ENCODE assay signal across 8 mouse cellular contexts in the genomic region with DNA sequence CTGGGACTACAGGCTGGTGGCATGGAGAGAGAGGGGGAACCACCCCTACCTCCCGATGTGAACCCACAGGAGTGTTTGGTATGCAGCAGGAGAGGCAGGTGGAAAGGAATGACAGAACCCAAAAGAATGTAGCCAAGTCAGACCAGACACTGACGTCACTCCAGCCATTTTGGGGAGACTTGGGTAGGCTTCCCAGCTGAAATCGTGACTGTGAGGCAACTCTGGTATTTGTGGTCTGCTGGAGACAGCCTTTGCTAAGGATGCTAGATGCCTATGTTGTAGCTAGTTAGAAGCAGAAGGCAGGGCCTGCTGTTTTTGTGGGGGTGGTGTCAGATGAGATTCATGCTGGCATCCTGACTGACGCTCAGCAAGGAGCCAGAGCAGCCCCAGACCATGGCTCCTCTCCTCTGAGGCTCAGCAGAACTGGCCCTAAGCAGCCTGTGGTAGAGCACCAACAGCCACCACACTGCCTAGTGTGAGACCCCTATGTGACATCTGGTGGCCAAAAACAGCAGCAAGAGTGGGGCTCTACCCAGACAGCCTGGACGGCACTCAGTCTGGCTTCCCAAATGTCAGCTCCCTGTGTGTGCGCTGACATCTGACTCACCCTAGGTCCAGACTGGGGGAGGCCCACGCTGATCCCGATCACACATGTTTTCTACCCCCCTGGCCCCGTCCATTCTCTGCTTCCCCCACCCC. TPM values are rescaled to one million over a fixed set of nuclear protein-coding genes. Genes with fewer than 3 reads are reported as not detected.
A peak's percentile ranks its signal among the peaks of the same experiment; 100 is the strongest.
DNase-seq lines count a peak whose midpoint lies in the region; ATAC-seq and TF ChIP-seq lines count a peak whose summit lies in the region.

No protein-coding gene starts in this region.

- peak; percentile 13; the same call in 1 of the 2 replicates for TF ChIP-seq CTCF in gastrocnemius, adult 2 months (IDR thresholded peaks at IDR 0.05)
- TF ChIP-seq CTCF in forebrain, postnatal 0 days (IDR thresholded peaks at IDR 0.05; ENCODE audit: low read depth): peak; percentile 51

- no peak overlapping the region for H3K4me2 ChIP-seq in midbrain, embryonic 15.5 days
- no peak overlapping the region for H3K4me2 ChIP-seq in forebrain, postnatal 0 days (ENCODE audit: low read depth)
- H3K4me2 ChIP-seq in neural tube, embryonic 13.5 days: no peak overlapping the region

- intact Hi-C loops in gastrocnemius, adult 2 months (cut with DNase I): loop anchor here (5.0 kb wide), 1 partner anchor 118 kb away; the partner anchor contains the start of gene Ier5
- intact Hi-C loops in gastrocnemius, postnatal 36 days (cut with DNase I): no loop called here

- H3K9ac ChIP-seq in midbrain, embryonic 15.5 days: no peak overlapping the region
- H3K9ac ChIP-seq in forebrain, postnatal 0 days: no peak overlapping the region
- H3K9ac ChIP-seq in neural tube, embryonic 13.5 days: 0 out of 2 replicates have a peak overlapping the region, but pooled peaks have one; percentile 17

- no peak overlapping the region for H3K27ac ChIP-seq in gastrocnemius, adult 2 months
- H3K27ac ChIP-seq in midbrain, embryonic 10.5 days (replicated peaks): peak overlapping the region; percentile 89; the same call in 1 of the 2 replicates
- H3K27ac ChIP-seq in midbrain, embryonic 15.5 days: no peak overlapping the region
- H3K27ac ChIP-seq in forebrain, postnatal 0 days (ENCODE audit: low read depth, low read length): no peak overlapping the region
- no peak overlapping the region for H3K27ac ChIP-seq in neural tube, embryonic 13.5 days (replicated peaks)

- H3K36me3 ChIP-seq in midbrain, embryonic 10.5 days: peaks cover 21% of the 10 kb centered on the region
- H3K36me3 ChIP-seq in midbrain, embryonic 15.5 days (replicated peaks): no peaks in the 10 kb centered on the region
- no peaks in the 10 kb centered on the region for H3K36me3 ChIP-seq in forebrain, postnatal 0 days (ENCODE audit: insufficient read depth)
- no peaks in the 10 kb centered on the region for H3K36me3 ChIP-seq in neural tube, embryonic 13.5 days

- H3K4me1 ChIP-seq in midbrain, embryonic 10.5 days: peaks cover 72% of the 10 kb centered on the region
- peaks cover 49% of the 10 kb centered on the region for H3K4me1 ChIP-seq in midbrain, embryonic 15.5 days
- H3K4me1 ChIP-seq in forebrain, postnatal 0 days (ENCODE audit: insufficient read depth): peaks cover 18% of the 10 kb centered on the region
- H3K4me1 ChIP-seq in neural tube, embryonic 13.5 days (replicated peaks): peaks cover 68% of the 10 kb centered on the region

- WGBS in midbrain, embryonic 10.5 days: 60% methylated on average over 9 of the region's 9 CpGs
- 60% methylated on average over 9 of the region's 9 CpGs for WGBS in midbrain, embryonic 15.5 days
- 58% methylated on average over 9 of the region's 9 CpGs for WGBS in forebrain, postnatal 0 days
- WGBS in neural tube, embryonic 13.5 days: 60% methylated on average over 9 of the region's 9 CpGs

- H3K9me3 ChIP-seq in midbrain, embryonic 10.5 days (replicated peaks): no peaks in the 10 kb centered on the region
- no peaks in the 10 kb centered on the region for H3K9me3 ChIP-seq in midbrain, embryonic 15.5 days
- H3K9me3 ChIP-seq in forebrain, postnatal 0 days (ENCODE audit: low read length): no peaks in the 10 kb centered on the region
- no peaks in the 10 kb centered on the region for H3K9me3 ChIP-seq in neural tube, embryonic 13.5 days

- ATAC-seq in midbrain, embryonic 15.5 days (replicated peaks): no peak
- ATAC-seq in forebrain, postnatal 0 days: peak; percentile 30
- ATAC-seq in neural tube, embryonic 13.5 days (ENCODE audit: low read depth): no peak

- DNase-seq in gastrocnemius, adult 2 months: no peak
- no peak for DNase-seq in gastrocnemius, adult 18-20 months (ENCODE audit: low spot score)
- no peak for DNase-seq in midbrain, embryonic 10.5 days (ENCODE audit: low spot score)
- no peak for DNase-seq in forebrain, postnatal 0 days
- no peak for DNase-seq in gastrocnemius, postnatal 36 days
- DNase-seq in natural killer cell, adult 2 months (ENCODE audit: low spot score in 2 of 2): no peak

- peaks cover 31% of the 10 kb centered on the region for H3K27me3 ChIP-seq in midbrain, embryonic 10.5 days (ENCODE audit: low read depth, poor library complexity, severe bottlenecking)
- no peaks in the 10 kb centered on the region for H3K27me3 ChIP-seq in midbrain, embryonic 15.5 days (replicated peaks)
- H3K27me3 ChIP-seq in forebrain, postnatal 0 days (ENCODE audit: insufficient read depth, low read length): no peaks in the 10 kb centered on the region
- no peaks in the 10 kb centered on the region for H3K27me3 ChIP-seq in neural tube, embryonic 13.5 days

- H3K4me3 ChIP-seq in gastrocnemius, adult 2 months: no peak overlapping the region
- no peak overlapping the region for H3K4me3 ChIP-seq in midbrain, embryonic 10.5 days
- H3K4me3 ChIP-seq in midbrain, embryonic 15.5 days: no peak overlapping the region
- H3K4me3 ChIP-seq in forebrain, postnatal 0 days (ENCODE audit: low read depth, low read length): no peak overlapping the region
- H3K4me3 ChIP-seq in neural tube, embryonic 13.5 days: no peak overlapping the region

RNA-seq across cellular contexts. Expression of gene BC034090, which starts 29.0 kb away (rescaled TPM):
- total RNA-seq in gastrocnemius, adult 2 months (2021): 1 to 10 TPM in 1 of 2 experiments, under 1 TPM in 1; 0.94 to 1.8 TPM
- 1 to 10 TPM in 1 of 2 experiments, under 1 TPM in 1; 0.64 to 1.5 TPM for total RNA-seq in gastrocnemius, adult 18-20 months (2021)
- 5.2 and 7.4 TPM in 2 replicates for polyA plus RNA-seq in midbrain, embryonic 10.5 days (2016; fragmentation: Nextera tagmentation; extraction: Ambion mirVana)
- 4.0 and 4.3 TPM in 2 replicates for polyA plus RNA-seq in midbrain, embryonic 15.5 days (2015; fragmentation: Nextera tagmentation; extraction: Ambion mirVana)
- total RNA-seq in forebrain, postnatal 0 days (2014; rRNA removed): 7.4 and 9.9 TPM in 2 replicates
- polyA plus RNA-seq in forebrain, postnatal 0 days (2015; fragmentation: Nextera tagmentation; extraction: Ambion mirVana): 1.4 and 2.5 TPM in 2 replicates
- polyA plus RNA-seq in neural tube, embryonic 13.5 days (2015; fragmentation: Nextera tagmentation; extraction: Ambion mirVana): 3.5 and 6.4 TPM in 2 replicates
- 1 to 10 TPM in 1 of 2 experiments, under 1 TPM in 1; 0.94 to 1.7 TPM for total RNA-seq in gastrocnemius, postnatal 36 days (2021)

RNA-seq across cellular contexts. Expression of gene Stx6, which starts 56.7 kb away (rescaled TPM):
- 10 to 100 TPM; 10.5 to 12.8 TPM for total RNA-seq in gastrocnemius, adult 2 months (2021)
- 10 to 100 TPM; 11.8 to 13.0 TPM for total RNA-seq in gastrocnemius, adult 18-20 months (2021)
- 78.2 and 92.5 TPM in 2 replicates for polyA plus RNA-seq in midbrain, embryonic 10.5 days (2016; fragmentation: Nextera tagmentation; extraction: Ambion mirVana)
- polyA plus RNA-seq in midbrain, embryonic 15.5 days (2015; fragmentation: Nextera tagmentation; extraction: Ambion mirVana): 114 and 118 TPM in 2 replicates
- total RNA-seq in forebrain, postnatal 0 days (2014; rRNA removed): 120 and 122 TPM in 2 replicates
- 89.2 and 97.5 TPM in 2 replicates for polyA plus RNA-seq in forebrain, postnatal 0 days (2015; fragmentation: Nextera tagmentation; extraction: Ambion mirVana)
- 106 and 121 TPM in 2 replicates for polyA plus RNA-seq in neural tube, embryonic 13.5 days (2015; fragmentation: Nextera tagmentation; extraction: Ambion mirVana)
- 10 to 100 TPM; 10.4 to 10.8 TPM for total RNA-seq in gastrocnemius, postnatal 36 days (2021)
